Mouse (Mus musculus) hindbrain, embryonic 13.5 days (tissue): ENCODE results near the gene Sfmbt2. TPM values are rescaled to one million over a fixed set of nuclear protein-coding genes. Genes with fewer than 3 reads are reported as not detected.

ENCODE experiments used
- ATAC-seq: fragments of 200-750 bp; cut with Nextera tagmentation; 2 replicates; pipeline ENCODE4 v1.8.0; 2017; ENCODE audit warnings: moderate TSS enrichment; ENCODE audit not compliant: low FRiP score
- H3K27ac ChIP-seq: fragments of 300-500 bp; sonication (generic); 2 replicates; pipeline ENCODE4 v1.5.1; 2015; ENCODE audit warnings: inconsistent platforms, mild to moderate bottlenecking, moderate library complexity
- H3K27me3 ChIP-seq: fragments of 300-500 bp; sonication (generic); 2 replicates; pipeline ENCODE4 v1.6.1; 2015; ENCODE audit warnings: mild to moderate bottlenecking, inconsistent platforms
- H3K36me3 ChIP-seq: fragments of 300-500 bp; sonication (generic); 2 replicates; pipeline ENCODE4 v1.6.1; 2015; ENCODE audit warnings: mild to moderate bottlenecking, inconsistent platforms
- H3K4me1 ChIP-seq: fragments of 300-500 bp; sonication (generic); replicated peaks from 2 replicates; pipeline ENCODE4 v1.6.1; 2015; ENCODE audit warnings: inconsistent platforms
- H3K4me2 ChIP-seq: fragments of 300-500 bp; sonication (generic); 2 replicates; pipeline ENCODE4 v1.6.1; 2015; ENCODE audit warnings: inconsistent platforms, mild to moderate bottlenecking, moderate library complexity
- H3K4me3 ChIP-seq: fragments of 300-500 bp; sonication (generic); 2 replicates; pipeline ENCODE4 v1.5.1; 2015; ENCODE audit warnings: mild to moderate bottlenecking, inconsistent platforms
- H3K9ac ChIP-seq: fragments of 300-500 bp; sonication (generic); 2 replicates; pipeline ENCODE4 v1.6.1; 2015; ENCODE audit warnings: mild to moderate bottlenecking, inconsistent platforms
- H3K9me3 ChIP-seq: fragments of 300-500 bp; sonication (generic); 2 replicates; pipeline ENCODE4 v1.6.1; 2016; ENCODE audit warnings: inconsistent platforms
- WGBS: fragments of 180-500 bp; shearing (Covaris S2); methylation state at CpG from one replicate; pipeline ENCODE4 v1.1.7; 2015; 5-methylcytosine and 5-hydroxymethylcytosine counted together
- polyA plus RNA-seq: library from polyadenylated mRNA; unstranded; fragments of >200 nt; fragmentation: Nextera tagmentation; extraction: Ambion mirVana; gene quantifications from 2 replicates; pipeline ENCODE4 v1.2.1, GENCODE M21; 2015

Gene Sfmbt2
- polyA plus RNA-seq, 1 experiment from 2014 or later = 4.6 TPM

DNA sequence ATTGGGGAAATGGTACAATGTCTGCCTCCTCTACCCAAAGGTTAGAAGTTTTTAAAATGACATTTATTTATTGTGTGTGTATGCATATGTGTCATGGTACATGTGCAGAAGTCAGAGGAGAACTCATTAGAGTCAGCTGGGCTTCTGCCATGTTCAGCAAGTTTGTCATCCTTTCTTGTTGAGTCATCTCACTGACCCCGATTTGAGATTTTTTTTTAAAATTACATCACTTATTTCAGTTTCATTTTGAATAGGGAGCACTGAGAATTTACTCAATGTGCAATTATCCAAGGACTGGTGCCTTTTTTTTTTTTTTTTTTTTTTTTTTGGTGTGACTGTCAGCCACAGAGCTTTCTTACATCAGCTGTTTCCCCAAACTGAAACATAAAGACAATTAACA, 19.2 kb upstream of the Sfmbt2 start:
- no peak for ATAC-seq
- H3K36me3 ChIP-seq = no peaks in the 10 kb centered on the region
- WGBS = 87% methylated on average over 1 of the region's 1 CpGs

DNA sequence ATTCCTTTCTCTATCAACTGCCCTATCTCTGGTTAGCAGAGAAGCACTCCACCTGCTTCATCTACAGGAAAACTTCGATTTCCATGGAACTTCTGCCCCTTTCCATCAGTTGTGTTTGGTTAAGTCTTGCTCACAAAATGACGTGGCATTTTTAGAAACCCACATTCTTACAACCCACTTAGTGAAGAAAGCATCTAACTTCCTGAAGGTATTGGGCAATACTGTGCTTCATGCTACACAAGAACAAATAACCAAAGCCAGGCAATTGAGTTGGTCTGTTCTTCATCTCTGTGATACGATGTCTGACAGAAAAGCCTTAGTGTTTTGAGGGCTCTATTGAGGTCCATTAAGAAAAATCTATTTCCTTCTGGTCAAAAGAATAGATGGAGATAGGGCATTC, 17.4 kb upstream of the Sfmbt2 start:
- H3K27ac ChIP-seq = no peak overlapping the region
- no peaks in the 10 kb centered on the region for H3K4me1 ChIP-seq
- no peaks in the 10 kb centered on the region for H3K27me3 ChIP-seq
- H3K9me3 ChIP-seq = no peaks in the 10 kb centered on the region
- H3K9ac ChIP-seq = no peak overlapping the region
- ATAC-seq = no peak
- WGBS = 81% methylated on average over 3 of the region's 3 CpGs
- H3K36me3 ChIP-seq = no peaks in the 10 kb centered on the region
- no peak overlapping the region for H3K4me2 ChIP-seq
- no peak overlapping the region for H3K4me3 ChIP-seq

More for the DNA sequence above, 19.2 kb upstream of the Sfmbt2 start:
- no peak overlapping the region for H3K4me2 ChIP-seq
- no peak overlapping the region for H3K9ac ChIP-seq
- no peaks in the 10 kb centered on the region for H3K27me3 ChIP-seq
- H3K27ac ChIP-seq = no peak overlapping the region
- H3K9me3 ChIP-seq = no peaks in the 10 kb centered on the region
- no peaks in the 10 kb centered on the region for H3K4me1 ChIP-seq
- H3K4me3 ChIP-seq = no peak overlapping the region

DNA sequence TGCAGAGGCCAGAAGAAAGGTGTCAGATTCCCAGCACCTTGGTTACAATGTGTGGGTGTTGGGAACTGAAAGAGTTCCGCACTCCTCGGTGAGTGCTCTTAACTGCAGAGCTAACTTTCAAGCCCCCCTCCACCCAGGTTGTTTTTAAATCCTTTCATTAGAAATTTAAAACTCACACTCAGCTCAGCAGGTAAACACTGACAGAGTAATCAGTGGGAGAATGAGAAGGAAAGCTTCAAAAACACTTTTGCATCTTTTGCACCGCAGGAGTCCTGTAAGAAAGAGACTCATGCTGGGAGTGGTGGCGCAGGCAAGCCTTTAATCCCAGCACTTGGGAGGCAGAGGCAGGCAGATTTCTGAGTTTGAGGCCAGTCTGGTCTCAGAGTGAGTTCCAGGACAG, 16.4 kb upstream of the Sfmbt2 start:
- Histone ChIP-seq H3K4me3 (no peak overlapping the region), H3K4me2 (no peak overlapping the region)
- ATAC-seq = no peak

DNA sequence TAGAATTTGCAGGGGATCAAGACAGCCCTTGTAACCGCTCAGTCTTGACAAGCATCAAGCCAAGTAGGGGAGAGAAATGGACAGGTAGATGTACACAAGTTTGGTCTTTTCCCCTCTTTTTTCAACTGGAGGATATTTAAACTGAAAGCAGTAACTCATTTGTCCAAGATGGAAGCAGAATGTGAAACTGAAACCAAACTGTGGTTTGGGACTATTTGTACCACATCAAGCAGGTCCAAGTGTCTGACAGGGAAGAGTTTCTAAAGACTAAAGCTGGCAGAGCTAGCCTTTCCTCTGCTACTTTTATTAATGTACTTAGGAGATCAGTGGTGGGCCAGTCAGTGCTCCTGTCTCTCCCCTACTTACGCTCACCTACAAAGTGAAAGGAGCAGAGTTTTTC, 10.4 kb upstream of the Sfmbt2 start:
- Histone ChIP-seq H3K36me3 (no peaks in the 10 kb centered on the region), H3K9ac (no peak overlapping the region), H3K27ac (no peak overlapping the region), H3K9me3 (no peaks in the 10 kb centered on the region), H3K4me1 (no peaks in the 10 kb centered on the region), H3K4me2 (no peak overlapping the region), H3K4me3 (no peak overlapping the region), H3K27me3 (0 out of 2 replicates have a peak, but pooled peaks cover 14% of the 10 kb centered on the region)
- WGBS = 92% methylated on average over 2 of the region's 2 CpGs
- no peak for ATAC-seq

More for the DNA sequence above, 16.4 kb upstream of the Sfmbt2 start:
- 54% methylated on average over 4 of the region's 4 CpGs for WGBS
- no peaks in the 10 kb centered on the region for H3K4me1 ChIP-seq
- H3K9me3 ChIP-seq = no peaks in the 10 kb centered on the region
- no peak overlapping the region for H3K27ac ChIP-seq
- no peak overlapping the region for H3K9ac ChIP-seq
- H3K27me3 ChIP-seq = no peaks in the 10 kb centered on the region
- H3K36me3 ChIP-seq = no peaks in the 10 kb centered on the region

DNA sequence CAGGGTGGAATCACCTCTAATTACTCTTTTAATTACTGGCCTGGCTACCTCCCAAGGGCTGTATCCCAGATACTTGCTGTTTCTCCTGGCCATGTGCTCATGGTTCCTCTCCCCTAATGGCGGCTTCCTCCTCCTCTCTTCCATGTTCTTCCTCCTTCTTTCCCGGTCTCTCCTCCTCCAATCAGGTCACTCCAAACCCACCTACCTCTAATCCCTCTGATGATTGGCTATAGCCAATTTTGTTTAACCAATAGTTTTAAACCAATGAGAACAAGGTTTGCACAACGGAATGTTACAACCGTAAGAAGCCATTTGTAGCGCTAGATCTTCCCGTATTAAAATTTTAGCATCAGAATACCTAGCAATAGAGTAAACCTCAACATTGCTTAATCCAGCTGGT, 5.2 kb upstream of the Sfmbt2 start:
- WGBS = 95% methylated on average over 6 of the region's 6 CpGs
- Histone ChIP-seq H3K4me1 (no peaks in the 10 kb centered on the region), H3K4me2 (no peak overlapping the region), H3K27me3 (peaks cover 56% of the 10 kb centered on the region), H3K27ac (no peak overlapping the region), H3K36me3 (no peaks in the 10 kb centered on the region), H3K9ac (no peak overlapping the region), H3K9me3 (no peaks in the 10 kb centered on the region), H3K4me3 (no peak overlapping the region)
- no peak for ATAC-seq

DNA sequence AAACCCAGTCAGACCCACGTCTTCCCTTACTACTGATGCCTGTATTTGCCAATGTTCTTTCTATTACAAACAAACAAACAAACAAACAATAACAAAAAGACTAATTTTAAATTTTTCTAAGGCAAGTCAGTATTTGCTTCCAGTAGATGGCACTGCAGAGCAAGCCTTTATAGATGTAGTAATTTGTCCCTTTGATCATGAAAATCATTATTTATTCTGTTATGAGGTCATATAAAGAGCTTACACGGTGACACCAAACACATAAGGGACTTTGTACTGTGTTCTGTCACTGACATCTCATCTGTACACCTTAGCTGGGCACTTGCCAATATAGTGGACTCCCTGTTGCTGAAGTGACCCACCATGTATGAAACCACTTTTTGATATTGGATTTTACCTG, 4.0 kb upstream of the Sfmbt2 start:
- Histone ChIP-seq H3K36me3 (no peaks in the 10 kb centered on the region), H3K27me3 (peaks cover 65% of the 10 kb centered on the region), H3K9ac (no peak overlapping the region), H3K9me3 (no peaks in the 10 kb centered on the region), H3K4me2 (no peak overlapping the region), H3K4me1 (0 out of 2 replicates have a peak, but pooled peaks cover under 1% of the 10 kb centered on the region), H3K4me3 (no peak overlapping the region), H3K27ac (no peak overlapping the region)
- WGBS = 26% methylated on average over 2 of the region's 2 CpGs
- ATAC-seq = 0 out of 2 replicates have a peak, but pooled peaks have one; percentile 17

DNA sequence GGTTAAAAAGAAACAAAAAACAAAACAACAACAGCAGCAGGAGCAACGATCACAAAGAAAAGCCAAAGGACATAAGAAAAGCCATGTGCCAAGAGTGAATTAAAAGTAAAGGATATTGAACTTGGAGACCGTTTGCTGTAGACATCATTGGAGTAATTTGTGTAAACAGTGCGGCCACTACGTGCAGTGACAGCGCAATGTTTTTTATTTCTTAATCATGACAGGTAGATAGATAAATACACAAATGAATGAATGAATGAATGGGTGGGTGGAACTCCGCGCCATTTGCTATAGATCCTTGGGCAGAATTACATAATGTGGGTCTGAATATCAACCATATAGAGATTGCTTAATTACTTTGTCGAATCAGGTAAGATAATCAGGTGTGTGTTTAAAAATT, 634 bp upstream of the Sfmbt2 start:
- no peak overlapping the region for H3K9ac ChIP-seq
- no peaks in the 10 kb centered on the region for H3K9me3 ChIP-seq
- no peak overlapping the region for H3K27ac ChIP-seq
- no peak overlapping the region for H3K4me3 ChIP-seq
- peaks cover 76% of the 10 kb centered on the region for H3K27me3 ChIP-seq
- no peaks in the 10 kb centered on the region for H3K36me3 ChIP-seq
- WGBS = 2% methylated on average over 8 of the region's 8 CpGs
- ATAC-seq = no peak
- peaks cover 18% of the 10 kb centered on the region for H3K4me1 ChIP-seq
- H3K4me2 ChIP-seq = no peak overlapping the region

DNA sequence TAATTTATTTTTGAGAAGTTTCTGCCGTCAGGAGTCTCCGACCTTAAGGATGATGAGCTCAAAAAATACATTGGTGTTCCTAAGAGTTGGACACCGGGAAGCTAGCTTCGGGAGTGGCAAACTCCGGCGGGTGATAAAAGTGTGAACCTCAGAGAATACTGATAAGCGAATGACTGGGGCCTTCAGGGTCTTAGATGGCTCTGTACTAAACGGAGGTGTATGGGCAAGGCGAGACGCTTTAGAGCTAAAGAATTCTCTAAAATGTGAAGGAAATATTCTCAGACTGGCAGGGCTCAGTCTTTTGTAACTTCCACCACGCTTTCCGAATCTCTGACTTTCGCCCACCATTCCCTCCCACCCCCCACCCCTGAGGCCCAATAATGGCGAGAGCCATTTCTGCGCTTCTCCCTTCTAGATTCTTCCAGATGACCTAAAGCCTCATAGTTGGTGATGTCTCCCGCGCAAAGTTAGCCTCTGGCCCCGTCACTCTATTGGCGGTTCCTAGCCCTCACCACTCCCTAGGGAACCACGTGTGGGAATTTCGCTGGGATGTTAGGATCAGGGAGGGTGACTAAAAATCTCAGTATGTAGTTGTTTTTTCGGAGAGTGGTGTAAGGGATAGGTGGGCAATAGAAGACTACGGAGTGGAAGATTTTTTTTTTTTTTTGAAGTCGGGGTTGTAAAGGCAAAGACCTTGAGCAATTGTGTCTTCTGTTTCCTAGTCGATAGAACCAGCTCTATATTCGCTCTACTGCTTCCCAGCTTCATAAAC, 563 bp downstream of the Sfmbt2 start:
- H3K9me3 ChIP-seq = no peaks in the 10 kb centered on the region
- no peak overlapping the region for H3K27ac ChIP-seq
- no peak overlapping the region for H3K4me2 ChIP-seq
- H3K9ac ChIP-seq = no peak overlapping the region
- peaks cover 25% of the 10 kb centered on the region for H3K4me1 ChIP-seq
- ATAC-seq = no peak
- H3K36me3 ChIP-seq = no peaks in the 10 kb centered on the region
- H3K27me3 ChIP-seq = peaks cover 76% of the 10 kb centered on the region
- no peak overlapping the region for H3K4me3 ChIP-seq
- WGBS = 1% methylated on average over 26 of the region's 26 CpGs

DNA sequence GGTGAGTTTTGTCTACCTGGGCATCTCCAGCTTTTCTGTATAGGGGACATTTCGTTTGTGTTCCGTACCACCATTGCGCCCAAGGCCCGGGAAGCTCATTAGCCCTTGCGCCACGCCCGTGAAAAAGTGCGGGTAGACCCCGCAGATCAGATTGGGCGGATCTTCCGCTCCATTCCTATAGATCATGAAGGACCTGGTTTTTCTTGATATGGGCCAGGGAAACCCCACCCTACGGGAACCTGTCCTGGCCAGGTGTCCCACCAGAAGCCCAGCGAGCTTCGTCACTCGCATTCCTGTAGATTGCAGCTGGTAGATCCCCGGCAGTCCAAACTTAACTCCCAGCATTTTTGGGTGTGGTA, 1.1 kb downstream of the Sfmbt2 start:
- 2% methylated on average over 16 of the region's 16 CpGs for WGBS
- Histone ChIP-seq H3K27me3 (peaks cover 80% of the 10 kb centered on the region), H3K4me2 (no peak overlapping the region), H3K4me1 (peaks cover 26% of the 10 kb centered on the region), H3K9ac (no peak overlapping the region), H3K36me3 (no peaks in the 10 kb centered on the region), H3K9me3 (no peaks in the 10 kb centered on the region), H3K4me3 (peak overlapping the region; percentile 60), H3K27ac (no peak overlapping the region)
- ATAC-seq = no peak

DNA sequence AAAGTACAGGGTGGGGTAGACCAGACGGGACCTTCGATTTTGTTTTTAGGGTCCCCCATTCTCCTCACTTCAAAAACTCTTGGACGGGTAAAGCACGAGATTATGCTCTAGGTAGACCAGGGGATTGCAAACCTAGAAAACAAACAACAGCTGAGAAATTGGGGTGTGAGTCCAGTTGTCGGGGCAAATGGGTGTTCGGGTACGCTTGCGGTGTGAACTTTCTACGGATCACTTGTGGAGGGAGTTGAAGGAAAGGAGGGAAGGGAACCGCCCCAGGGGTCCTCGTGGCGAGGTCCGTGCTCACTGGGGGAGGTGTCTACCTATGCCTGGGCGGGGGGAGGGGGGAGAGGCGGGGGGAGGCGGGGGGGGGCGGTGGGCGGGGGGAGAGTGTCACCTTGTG, 1.6 kb downstream of the Sfmbt2 start:
- peak overlapping the region; percentile 60 for H3K4me3 ChIP-seq
- ATAC-seq = no peak
- 0% methylated on average over 8 of the region's 18 CpGs for WGBS
- H3K9ac ChIP-seq = no peak overlapping the region
- peak overlapping the region; percentile 93 for H3K4me2 ChIP-seq
- no peaks in the 10 kb centered on the region for H3K36me3 ChIP-seq
- H3K27me3 ChIP-seq = peaks cover 78% of the 10 kb centered on the region
- no peak overlapping the region for H3K27ac ChIP-seq
- H3K4me1 ChIP-seq = peaks cover 26% of the 10 kb centered on the region
- no peaks in the 10 kb centered on the region for H3K9me3 ChIP-seq

DNA sequence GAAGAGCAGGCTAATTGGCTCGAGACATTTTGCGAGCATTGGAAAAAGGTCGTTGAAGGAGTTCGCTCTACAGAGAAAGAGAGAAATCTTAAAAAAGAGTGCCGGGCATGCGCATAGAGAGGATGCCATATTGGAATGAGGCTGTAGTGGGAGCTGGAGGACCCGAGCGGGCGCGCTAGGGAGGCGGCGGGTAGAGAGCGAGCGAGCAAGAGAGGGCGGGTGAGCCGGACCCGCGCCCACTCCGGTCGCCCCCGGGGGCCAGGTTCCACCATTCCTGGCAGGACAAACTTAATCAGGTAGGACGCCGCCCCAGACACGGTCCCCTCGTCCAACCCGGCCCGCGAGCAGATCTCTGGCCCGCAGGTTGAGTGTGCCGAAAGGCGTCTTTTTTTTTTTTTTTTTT, 2.0 kb downstream of the Sfmbt2 start:
- peak overlapping the region; percentile 74 for H3K9ac ChIP-seq
- peak; percentile 79 for ATAC-seq
- H3K4me3 ChIP-seq = peak overlapping the region; percentile 60
- 0% methylated on average over 28 of the region's 31 CpGs for WGBS
- peak overlapping the region; percentile 93 for H3K4me2 ChIP-seq
- H3K27me3 ChIP-seq = peaks cover 77% of the 10 kb centered on the region
- H3K4me1 ChIP-seq = peaks cover 26% of the 10 kb centered on the region
- no peak overlapping the region for H3K27ac ChIP-seq
- no peaks in the 10 kb centered on the region for H3K9me3 ChIP-seq
- no peaks in the 10 kb centered on the region for H3K36me3 ChIP-seq

DNA sequence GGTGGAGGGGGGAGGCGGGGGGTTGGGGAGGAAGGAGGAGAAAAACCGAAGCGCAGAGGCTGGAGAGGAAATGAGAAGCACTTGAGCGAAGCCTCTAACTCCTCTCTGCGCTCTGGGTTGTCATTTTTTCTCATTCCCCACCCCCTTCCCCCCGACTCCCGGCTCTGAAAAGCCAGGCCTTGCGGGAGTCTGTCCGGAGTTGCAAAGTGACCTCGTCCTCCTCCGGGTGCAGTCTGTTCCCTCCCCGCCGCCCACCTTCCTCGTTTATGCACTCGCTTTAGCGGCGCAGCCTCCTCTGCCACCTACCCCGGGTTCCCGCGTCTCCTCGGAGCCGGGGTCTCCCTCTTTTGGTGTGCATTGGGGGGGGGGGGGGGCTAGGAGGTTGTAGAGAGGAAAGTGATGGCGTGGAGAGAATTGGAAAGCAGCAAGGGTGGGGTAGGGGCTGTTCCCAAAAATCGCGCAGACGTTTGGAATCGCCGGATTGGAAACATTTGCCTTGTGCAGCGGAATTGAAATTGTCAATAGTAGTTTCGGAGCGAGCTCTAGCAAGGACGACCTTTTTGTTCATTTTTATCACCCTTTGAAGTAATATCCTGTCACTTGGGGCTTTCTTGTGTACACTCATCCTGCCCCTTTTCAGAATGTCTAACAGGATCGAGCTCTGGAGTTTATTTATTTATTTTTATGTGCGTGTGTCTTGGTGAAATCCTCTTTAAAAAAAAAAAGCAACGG, 2.6 kb downstream of the Sfmbt2 start:
- H3K27me3 ChIP-seq = peaks cover 76% of the 10 kb centered on the region
- peak overlapping the region; percentile 93 for H3K4me2 ChIP-seq
- under 1% methylated on average over 35 of the region's 35 CpGs for WGBS
- peak overlapping the region; percentile 60 for H3K4me3 ChIP-seq
- ATAC-seq = peak; percentile 32; the same call in 1 of the 2 replicates
- no peaks in the 10 kb centered on the region for H3K36me3 ChIP-seq
- peak overlapping the region; percentile 74 for H3K9ac ChIP-seq
- H3K9me3 ChIP-seq = no peaks in the 10 kb centered on the region
- H3K4me1 ChIP-seq = peaks cover 26% of the 10 kb centered on the region
- no peak overlapping the region for H3K27ac ChIP-seq
